Mouse (Mus musculus): ENCODE measurements at regions not wholly inside any gene's neighbourhood (a gene's known extent, or its start where the extent isn't known, plus 50 kb on each side); places are given as distances from the start of the nearest gene placed in this dataset.
A peak's percentile ranks its signal among the peaks of the same experiment; 100 is the strongest.
"Not testable (repeated sequence)": the region's sequence is repeated elsewhere in the genome, so short reads cannot be mapped to it uniquely, and the experiment has no call there.

DNA sequence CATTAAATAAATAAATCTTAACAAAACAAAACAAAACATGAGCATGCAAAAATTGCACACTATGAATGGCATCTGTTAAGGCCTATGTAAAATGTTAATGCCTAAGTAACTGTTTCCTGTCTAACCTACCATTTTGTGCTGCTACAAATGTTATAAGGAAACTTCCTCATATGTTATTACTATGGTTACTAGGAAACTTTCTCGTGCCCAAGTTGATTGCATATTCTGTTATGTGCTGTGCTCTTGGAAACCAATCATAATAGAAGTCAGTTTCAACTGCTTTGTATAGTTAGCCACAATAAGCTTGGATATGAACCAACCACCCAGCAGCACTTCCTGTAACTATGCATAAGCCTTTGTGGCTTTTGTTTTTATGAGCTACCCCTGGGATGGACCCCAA is 147.0 kb upstream of the Emcn start:
- DNase-seq (ENCODE audit: extremely low spot score in 1 of 2, low spot score in 2 of 2): no peak
- intact Hi-C loops (cut with DNase I): no loop called here

DNA sequence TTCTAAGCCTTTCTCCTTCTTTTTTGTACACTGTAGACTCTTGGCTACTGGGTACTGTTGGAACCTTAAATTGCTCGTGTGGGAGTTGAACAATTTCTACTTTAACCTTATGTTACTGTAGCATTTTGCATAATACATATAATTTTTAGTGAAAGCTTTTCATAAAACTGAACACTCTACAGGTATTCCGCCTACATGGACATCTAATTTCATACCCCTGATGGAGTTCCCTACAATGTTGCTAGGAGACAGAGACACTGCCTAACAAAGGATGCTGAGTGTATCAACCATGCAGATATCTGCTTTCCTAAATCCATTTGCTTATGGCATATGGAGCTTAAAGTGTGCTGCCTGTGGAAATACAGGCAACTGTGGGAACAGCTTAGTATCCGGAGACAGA is 129.2 kb upstream of the Emcn start:
- peak in 1 of 2 experiments; percentile 38 for DNase-seq (ENCODE audit: extremely low spot score in 1 of 2, low spot score in 2 of 2)
- intact Hi-C loops (cut with DNase I): no loop called here

DNA sequence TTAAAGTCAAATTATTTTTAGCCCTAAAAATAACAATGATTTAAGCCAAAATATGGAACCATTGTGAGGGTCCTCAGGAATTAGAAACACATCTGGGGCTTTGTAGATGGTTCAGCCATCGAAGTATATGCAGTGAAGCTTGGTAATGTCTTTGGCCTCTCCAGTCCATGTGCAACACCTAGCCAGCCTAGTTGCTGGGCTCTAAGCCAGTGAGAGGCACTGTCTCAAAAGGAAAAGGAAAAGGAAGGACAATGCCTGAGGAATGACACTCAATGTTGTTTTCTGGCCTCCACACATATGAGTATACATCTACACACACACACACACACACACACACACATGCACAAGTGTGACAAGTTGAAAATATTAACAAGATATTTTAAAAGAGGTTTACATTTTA is 124.8 kb upstream of the Emcn start:
- intact Hi-C loops (cut with DNase I): no loop called here
- no peak for DNase-seq (ENCODE audit: extremely low spot score in 1 of 2, low spot score in 2 of 2)

DNA sequence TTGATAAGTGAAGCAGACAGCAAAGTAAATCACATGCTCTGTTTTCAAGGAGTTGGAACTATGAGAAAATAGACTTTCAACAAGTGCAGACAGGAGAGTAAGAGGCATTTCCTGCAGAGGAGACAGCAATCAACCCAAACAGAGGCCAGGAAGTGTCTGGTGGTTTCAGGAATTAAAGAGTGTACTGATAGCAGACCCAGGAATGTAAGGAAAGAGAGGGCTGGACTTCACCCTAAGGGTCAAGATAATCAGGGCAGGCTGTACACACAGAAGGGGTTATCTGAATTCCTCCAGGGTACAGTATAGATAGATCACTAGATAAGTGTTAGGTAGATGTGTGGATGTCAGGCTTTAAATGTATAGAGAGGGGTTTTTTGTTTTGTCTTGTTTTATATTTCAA is 123.6 kb upstream of the Emcn start:
- intact Hi-C loops (cut with DNase I): no loop called here
- DNase-seq (ENCODE audit: extremely low spot score in 1 of 2, low spot score in 2 of 2): no peak

DNA sequence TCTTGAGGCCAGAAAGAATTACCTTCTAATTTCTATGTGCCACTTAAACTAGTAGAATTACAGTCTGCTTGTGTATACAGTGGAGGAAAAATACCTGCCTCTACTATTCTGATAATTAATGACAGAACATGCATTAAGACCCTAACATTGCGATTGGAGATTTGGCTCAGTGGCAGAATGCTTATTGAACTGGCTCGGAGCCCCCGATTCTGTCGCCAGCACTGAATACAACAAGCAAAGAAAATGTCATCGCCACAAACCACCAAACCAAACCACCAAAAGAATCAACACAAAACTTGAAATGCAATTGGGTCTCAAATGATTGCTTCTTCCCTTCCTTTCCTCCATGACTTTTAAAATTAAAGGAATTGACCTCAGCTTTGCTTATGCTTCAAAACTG is 122.9 kb upstream of the Emcn start:
- intact Hi-C loops (cut with DNase I): no loop called here
- DNase-seq (ENCODE audit: extremely low spot score in 1 of 2, low spot score in 2 of 2): no peak

DNA sequence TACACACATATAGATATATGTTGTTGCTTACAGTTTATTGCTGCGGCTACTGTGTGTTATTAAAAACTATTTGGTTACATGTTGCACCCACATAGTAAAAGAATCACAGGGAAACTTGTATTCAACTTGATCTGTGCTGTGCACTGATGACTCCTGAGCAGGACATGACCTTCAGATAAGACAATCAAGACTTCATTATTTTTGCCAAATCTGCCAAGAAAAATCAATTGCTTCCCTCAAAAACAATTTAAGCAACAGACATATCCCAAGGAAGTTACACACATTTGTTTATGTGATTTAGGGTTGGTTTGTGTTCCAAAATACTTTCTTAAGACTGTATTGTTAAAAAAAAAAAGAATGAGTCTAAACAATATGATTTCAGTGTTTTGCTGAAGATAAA is 114.7 kb upstream of the Emcn start:
- intact Hi-C loops (cut with DNase I): no loop called here
- no peak for DNase-seq (ENCODE audit: extremely low spot score in 1 of 2, low spot score in 2 of 2)

DNA sequence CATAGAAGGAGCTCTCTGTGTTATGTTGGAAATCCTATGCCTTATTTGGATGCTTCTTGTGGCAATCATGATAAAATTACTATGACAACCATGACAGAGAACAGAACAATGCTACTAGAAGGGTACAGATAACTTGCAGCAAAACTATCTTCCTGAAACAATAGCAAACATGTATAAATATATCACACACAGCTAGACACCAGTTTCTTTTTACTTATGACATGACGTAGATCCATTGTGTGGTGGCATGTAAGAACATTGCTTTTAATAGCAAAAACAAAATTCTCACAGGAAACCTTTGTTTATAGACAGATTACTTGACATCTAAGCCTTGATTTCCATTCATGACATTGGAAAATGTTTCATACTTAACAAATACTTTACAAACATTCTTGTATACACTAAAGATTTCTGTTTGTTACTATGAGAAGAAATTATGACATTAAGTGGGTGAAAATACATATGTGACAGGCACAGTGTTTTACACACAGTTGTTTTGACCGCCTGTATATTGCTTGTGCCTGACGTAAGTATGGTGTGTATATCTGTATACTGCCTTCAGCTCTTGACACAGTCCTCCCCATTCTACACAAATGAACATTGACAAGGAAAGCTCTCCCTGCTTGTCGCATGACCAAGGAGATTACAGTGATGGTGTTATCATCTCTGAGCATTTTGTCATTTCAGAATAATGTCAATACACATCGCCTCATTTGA is 113.6 kb upstream of the Emcn start:
- intact Hi-C loops (cut with DNase I): no loop called here
- no peak for DNase-seq (ENCODE audit: extremely low spot score in 1 of 2, low spot score in 2 of 2)

DNA sequence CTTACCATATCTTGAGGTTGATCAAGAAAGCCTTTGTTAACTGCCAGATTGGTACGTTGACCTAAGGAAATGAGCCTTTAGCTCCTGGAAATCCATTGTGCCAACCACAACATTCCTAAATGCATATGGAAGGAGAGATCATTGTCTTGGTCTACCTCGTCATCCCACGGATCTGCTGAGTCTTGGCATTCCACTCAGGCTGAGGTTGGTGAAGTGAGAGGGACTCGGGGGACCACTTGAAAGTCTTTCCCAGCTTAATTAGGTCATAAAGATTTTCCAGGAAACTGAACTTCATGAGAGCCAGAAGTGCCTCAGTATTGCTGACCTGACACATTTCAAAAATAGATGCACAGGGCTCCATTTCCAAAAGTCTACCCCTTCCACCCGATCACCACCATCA is 112.5 kb upstream of the Emcn start:
- no peak for DNase-seq (ENCODE audit: extremely low spot score in 1 of 2, low spot score in 2 of 2)
- intact Hi-C loops (cut with DNase I): no loop called here

DNA sequence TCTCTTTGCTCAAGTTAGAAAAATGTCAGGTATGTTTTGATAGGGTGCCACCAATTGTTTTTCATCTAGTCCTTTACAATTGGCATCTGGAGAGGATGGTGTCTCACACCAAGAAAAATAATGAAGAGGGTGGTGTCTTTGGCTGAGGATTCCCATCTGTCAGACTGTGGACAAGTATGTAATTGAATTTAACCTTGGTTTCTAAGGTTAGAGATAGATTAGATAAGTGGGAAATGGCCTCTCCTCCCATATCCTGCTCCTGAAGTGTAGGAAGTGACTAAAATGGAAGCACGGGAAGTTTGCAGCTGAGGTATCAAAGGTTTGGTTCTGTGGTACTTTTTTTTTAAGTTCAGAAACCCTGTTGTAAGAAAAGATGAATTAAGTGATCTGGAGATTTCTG is 98.0 kb upstream of the Emcn start:
- intact Hi-C loops (cut with DNase I): no loop called here
- DNase-seq (ENCODE audit: extremely low spot score in 1 of 2, low spot score in 2 of 2): no peak

DNA sequence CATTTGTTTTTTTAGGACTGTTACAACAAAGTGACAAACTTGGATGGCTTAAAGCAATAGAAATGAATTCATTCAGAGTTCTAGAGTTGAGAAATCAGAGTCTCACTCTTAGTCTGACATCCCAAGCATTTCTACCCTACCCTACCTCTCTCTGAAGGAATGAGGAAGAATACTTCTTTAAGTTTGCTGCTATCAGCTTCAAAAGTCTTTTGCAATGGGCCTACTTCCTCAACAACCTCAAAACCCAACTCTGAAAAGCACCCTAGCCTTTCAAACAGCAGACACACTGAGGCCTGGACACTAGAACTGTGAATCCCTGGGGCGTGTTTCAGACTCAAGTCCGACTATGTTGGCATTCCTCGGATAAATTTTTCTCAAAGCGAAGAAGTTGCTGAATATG is 77.0 kb upstream of the Emcn start:
- intact Hi-C loops (cut with DNase I): no loop called here

DNA sequence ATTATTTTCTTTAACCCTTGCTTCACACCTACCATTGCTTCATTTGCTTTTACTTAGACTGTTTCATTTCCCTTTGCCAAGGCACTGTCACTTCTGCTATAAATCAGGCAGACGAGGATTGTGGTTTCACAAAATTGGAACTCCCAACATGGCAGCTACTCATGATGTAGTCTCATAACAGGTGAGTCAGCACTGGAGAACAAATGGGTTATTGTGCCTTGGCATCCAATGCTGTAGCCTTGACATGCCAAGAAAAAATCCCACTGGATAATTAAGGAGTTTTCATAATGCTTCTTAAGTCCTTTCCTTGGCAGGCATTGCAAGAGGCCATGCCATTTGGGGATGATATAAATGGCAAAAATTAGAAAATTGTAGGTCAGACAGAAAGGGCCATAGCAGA is 73.1 kb upstream of the Emcn start:
- intact Hi-C loops (cut with DNase I): no loop called here
- DNase-seq (ENCODE audit: extremely low spot score in 1 of 2, low spot score in 2 of 2): no peak

More for the DNA sequence above, 77.0 kb upstream of the Emcn start:
- no peak for DNase-seq (ENCODE audit: extremely low spot score in 1 of 2, low spot score in 2 of 2)

DNA sequence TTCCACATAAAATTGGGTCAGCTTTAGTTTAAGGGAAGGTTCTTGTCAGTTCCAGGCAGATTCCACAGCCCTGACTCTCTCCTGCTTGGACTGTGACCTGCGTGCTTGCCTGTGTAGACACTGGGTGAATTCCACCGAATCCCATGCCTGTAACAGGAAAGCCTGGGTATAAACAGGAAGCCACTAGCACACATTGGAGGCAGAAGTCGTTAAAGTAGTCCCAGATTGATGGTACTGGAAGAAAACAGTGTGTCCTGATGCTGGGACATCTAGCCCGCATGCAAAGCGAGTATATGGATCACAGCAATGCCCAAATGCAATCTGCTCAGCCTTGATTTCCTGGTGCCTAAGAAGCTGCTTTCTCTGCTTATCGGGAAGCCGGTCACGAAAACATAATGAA is 65.4 kb upstream of the Emcn start:
- intact Hi-C loops (cut with DNase I): no loop called here
- peak in 1 of 2 experiments; percentile 25 for DNase-seq (ENCODE audit: extremely low spot score in 1 of 2, low spot score in 2 of 2)

DNA sequence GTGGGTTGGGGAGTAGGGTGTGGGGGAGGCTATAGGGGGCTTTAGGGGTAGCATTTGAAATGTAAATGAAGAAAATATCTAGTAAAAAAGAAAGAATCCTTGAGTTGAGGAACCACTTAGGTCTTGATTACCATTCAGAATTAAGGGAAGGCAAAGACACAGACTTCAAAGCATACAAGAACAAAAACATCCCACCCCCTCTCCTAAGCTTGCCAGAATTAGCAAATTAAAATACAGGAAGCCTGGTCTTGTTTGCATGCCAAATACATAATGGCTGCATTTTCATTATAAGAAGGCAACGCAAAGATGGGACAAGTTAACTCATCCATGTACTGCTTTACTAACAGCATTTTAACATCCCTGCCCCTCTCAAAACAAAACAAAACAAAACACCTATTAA is 61.6 kb upstream of the Emcn start:
- DNase-seq (ENCODE audit: extremely low spot score in 1 of 2, low spot score in 2 of 2): no peak
- intact Hi-C loops (cut with DNase I): no loop called here

DNA sequence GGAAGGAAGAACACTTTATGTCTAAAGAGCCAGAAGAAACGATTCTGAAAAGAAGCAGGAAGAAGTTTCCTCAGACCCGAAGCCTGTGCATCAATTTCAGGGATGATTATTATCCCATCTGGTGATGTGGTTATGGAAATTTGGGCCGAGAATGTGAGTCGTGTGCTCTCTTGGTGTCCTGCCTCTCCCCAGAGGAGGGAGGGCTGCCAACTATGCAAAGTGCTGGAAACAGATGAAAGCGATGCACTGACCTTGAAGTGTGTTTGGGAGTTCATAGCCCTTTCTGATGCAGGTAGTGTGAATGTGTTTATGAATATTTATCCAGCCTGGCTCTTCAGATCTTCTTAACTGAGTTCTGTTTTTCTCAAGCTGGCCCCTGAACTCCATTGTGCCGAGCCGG is 59.8 kb upstream of the Emcn start:
- peak in 1 of 2 experiments; percentile 48 for DNase-seq (ENCODE audit: extremely low spot score in 1 of 2, low spot score in 2 of 2)
- intact Hi-C loops (cut with DNase I): no loop called here

DNA sequence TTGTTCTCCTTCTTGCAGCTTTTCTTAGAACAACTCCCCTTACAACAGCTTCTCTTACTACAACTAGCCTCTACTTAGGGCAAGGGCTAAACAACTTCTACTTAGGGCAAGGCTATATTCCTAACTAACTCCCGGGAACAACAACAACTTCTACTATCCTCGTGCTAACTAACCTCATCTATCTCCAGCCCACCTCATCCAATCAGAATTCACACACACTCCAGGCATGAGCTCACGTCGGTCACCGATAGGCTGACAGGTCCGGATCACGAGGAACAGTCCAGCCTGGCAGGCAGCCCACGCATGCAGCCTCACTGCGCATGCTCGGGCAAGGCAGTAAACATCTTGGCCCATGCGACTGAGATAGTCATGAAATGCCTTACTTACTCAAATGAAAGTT is 53.3 kb upstream of the Emcn start:
- DNase-seq (ENCODE audit: extremely low spot score in 1 of 2, low spot score in 2 of 2); intact Hi-C loops (cut with DNase I): not testable (repeated sequence)

DNA sequence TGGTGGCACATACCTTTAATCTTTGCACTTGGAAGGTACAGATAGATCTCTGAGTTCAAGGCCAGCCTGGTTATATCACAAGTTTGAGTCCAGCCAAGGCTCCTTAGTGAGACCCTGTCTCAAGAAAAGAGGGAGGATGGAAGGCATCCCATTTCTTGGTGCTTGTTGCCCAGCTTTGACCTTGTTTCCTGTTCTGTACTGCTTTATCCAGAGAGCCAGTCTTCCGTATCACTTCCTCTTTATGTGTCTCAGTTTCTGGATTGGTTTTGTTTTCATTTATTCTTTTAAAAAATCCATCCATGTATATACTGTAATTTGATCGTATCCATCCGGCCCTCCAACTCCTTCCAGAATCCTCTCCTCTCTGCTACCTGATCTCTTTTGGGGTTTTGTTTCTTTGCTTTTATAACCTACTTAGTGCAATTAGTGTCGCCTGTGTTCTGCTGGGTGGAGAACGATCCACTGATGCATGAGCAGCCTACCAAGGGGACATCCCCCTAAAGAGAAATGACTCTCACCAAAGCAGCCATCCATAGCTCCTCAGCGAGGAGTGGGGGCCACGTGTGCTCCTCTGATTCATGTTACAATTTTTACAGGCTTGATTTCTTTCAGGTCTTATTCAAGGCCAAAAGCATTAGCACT is 52.4 kb upstream of the Emcn start:
- intact Hi-C loops (cut with DNase I): no loop called here
- DNase-seq (ENCODE audit: extremely low spot score in 1 of 2, low spot score in 2 of 2): no peak

DNA sequence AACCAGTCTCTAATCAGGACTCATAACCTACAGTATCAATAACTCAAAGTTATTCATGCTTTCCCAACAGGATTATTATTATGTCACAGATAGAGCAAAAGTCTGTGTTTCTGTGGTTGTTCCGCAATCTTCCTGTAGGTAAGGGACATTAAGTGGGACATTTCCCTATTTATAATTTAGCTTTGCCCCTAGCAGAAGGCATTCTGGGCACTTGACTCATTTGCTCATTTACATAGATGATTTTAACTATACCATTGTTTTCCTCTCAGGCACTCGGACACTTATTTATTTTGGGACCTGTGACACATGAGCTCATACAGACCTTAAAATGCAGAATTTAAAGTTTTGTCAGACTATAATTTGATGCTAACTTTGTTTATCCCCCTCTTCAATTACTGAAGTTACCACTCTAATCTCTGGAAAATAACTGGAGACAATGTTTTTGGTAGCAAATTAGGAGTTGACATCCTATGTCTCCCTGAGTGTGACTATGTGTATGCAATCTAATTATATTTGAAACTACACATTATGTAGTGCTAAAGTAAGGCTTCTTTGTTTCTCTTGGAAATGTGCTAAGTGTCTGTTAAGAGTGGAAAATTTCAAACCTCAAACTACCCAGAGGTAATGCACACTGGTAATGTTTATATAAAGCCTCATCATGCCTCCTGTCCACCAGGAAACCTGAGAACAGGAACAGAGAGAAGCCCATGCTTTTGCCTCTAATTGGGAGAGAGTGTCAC is 51.8 kb upstream of the Emcn start:
- intact Hi-C loops (cut with DNase I): no loop called here
- no peak for DNase-seq (ENCODE audit: extremely low spot score in 1 of 2, low spot score in 2 of 2)

DNA sequence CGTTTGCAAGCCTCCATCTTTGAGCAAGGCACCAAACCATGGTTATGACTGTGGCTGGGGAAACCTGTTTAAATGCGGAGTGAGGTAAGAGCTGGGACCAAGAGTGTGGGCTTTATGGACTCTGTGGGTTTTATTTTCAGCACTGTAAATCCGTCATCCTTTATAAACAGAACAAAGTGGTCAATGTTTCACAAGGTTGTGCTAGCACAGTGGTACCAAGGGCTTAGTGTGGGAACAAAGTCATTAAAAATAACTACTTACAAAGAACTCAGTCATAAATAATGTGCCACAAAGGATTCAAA is 51.2 kb upstream of the Emcn start:
- intact Hi-C loops (cut with DNase I): no loop called here
- no peak for DNase-seq (ENCODE audit: extremely low spot score in 1 of 2, low spot score in 2 of 2)

Measured in left cerebral cortex, postnatal 10 days (tissue).